Mouse (Mus musculus): ENCODE results near the gene Trim41.
A peak's percentile ranks its signal among the peaks of the same experiment; 100 is the strongest.
"Not testable (repeated sequence)": the region's sequence is repeated elsewhere in the genome, so short reads cannot be mapped to it uniquely, and the experiment has no call there.

Trim41 gene

DNA sequence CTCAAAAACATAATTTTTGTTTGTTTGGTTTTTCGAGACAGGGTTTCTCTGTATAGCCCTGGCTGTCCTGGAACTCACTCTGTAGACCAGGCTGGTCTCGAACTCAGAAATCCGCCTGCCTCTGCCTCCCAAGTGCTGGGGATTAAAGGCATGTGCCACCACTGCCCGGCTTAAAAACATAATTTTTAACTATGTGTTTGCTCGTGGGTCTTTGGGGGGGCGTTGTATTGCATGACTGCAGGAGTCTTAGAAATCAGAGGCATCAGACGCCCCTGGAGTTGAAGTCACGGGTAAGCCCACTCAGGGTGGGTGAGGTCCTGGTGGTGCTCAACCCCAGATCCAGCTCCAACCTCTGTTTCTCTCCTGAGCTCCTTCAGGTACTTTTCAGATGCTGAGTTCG is 25.3 kb downstream of the Trim41 start:
- not testable (repeated sequence) for DNase-seq (ENCODE audit: low read depth, low spot score)

DNA sequence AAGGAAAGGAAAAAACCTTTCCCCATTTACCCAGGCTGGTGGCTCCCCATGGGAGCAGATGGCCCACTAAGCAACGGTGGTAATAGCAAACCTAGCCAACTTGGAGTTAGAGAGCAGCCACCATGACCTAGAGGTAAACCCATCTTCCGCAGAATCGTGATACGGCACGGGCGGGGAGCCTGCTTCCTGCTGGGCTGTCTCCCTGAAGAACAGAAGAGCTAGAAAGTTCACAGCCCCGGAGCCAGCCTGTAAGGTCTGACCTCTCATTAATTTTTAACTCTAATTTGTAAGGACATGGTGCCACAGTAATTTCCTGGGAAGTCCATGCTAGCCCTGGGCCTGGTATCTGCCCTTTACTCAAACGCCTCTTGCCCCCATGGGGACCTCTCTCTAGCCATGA is 26.2 kb downstream of the Trim41 start:
- DNase-seq (ENCODE audit: low read depth, low spot score) = no peak

DNA sequence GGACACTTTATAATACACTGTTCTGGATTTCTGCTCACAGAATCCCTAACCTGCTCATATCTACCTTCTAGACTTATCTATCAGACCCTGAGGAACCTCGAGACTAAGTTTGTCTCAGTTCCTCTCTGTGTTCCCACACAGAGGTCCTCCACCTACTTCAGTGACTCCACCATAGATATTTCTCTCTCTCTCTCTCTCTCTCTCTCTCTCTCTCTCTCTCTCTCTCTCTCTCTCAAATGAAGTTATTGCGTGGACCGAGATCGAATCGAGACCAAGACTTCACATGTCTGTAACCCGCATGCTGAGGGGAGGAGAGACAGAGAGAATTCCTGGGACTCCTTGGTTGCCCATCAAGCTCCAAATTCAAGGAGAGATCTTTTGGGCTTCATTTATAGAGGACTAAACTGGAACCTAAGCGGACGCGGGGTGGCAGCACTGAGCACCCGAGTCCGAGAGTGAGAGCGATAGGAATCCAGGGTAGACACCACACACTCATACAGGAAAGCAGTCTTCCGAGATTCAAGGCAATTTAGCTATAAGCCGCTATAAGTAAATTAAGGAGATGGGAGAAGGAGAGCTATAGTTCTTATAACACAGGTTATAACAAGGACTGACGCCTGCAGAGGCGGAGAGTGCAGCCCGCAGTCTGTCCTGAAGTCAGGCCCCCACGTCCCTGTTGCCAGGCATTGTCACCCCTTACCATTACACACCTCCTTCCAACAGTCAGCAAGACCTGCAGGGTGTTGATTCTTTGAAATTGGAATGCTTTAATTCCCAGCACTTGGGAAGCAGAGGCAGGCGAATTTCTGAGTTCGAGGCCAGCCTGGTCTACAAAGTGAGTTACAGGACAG is 27.0 kb downstream of the Trim41 start:
- peak; percentile 93 for DNase-seq (ENCODE audit: low read depth, low spot score)

DNA sequence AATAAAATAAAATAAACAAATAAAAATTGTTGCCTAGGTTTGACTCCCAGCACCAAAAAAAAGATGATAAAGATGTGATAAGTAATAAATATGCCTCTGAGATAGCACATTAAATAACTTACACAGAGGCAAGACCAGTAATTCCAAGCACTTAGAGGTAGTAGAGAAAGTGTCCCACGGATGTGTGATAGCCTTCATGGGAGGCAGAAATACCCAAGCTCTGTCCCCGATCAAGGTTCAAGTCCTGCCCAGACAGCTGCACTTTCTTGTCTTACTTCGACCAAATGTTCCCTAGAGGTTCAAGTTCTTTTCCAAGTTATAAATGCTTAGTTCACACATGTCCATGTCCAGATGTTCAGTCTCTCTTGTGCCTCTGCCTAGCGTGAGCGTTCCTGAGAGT is 27.9 kb downstream of the Trim41 start:
- no peak for DNase-seq (ENCODE audit: low read depth, low spot score)

DNA sequence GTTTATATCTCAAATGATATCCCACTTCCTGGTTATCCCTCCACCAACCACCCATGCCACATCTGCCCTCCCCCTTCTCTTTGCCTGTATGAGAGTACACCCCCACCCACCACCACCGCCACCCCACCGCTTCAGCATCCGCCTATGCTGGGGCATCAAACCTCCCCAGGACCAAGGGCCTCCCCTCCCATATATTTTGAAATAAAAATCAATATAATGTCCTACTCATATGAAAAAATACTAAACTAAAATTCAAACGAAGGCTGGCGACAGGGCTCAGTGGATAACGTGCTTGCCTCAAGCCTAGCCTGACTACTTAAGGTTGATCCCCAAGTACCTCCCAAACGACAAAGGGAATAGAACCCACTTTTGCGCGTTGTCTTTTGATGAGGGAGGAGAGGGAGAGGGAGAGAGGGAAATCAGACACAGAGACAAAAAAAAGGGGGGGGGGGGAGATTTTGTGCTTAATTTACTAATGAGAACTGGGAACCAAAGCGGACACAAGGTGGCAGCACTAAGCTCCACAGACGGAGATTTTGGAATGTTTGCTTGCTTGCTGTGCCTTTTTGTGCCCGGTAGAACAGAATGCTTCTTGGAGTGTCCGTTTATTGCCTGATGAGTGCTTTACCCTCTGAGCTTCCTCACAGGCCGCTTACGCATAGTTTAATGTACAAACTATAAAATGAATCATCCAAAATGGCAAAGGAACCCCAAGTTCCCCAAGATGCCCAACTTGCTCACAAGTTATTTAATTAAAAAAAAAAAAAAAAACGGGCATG is 28.7 kb downstream of the Trim41 start:
- DNase-seq (ENCODE audit: low read depth, low spot score) = peak; percentile 94

DNA sequence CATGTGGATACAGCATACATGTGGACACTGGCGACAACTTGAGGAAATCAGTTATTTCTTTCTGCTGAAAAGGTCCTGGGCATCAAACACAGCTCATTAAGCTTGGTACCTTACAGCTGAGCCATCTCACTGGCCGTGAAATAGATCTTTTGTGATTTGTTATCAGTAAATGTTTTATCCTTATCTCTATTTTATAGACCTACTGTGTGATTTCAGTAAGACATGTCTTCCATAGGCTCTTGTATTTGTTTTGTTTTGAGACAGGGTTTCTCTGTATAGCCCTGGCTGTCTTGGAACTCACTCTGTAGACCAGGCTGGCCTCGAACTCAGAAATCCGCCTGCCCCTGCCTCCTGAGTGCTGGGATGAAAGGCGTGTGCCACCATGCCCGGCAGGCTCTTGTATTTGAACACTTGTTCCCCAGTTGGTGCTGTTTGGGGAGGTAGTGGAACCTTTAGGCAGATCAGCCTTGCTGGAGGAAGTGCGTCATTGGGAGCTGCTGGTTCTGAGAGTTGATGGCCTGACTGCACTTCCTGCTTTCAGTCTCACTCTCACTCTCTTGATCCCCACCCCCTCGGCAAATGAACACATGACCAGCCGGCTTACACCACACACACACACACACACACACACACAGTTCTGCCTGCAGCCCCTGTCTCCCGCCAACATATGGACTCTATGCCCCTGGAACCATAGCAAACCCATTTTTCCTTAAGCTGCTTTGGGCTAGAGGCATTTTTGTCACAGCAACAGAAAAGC is 29.5 kb downstream of the Trim41 start:
- DNase-seq (ENCODE audit: low read depth, low spot score) = peak; percentile 95

DNA sequence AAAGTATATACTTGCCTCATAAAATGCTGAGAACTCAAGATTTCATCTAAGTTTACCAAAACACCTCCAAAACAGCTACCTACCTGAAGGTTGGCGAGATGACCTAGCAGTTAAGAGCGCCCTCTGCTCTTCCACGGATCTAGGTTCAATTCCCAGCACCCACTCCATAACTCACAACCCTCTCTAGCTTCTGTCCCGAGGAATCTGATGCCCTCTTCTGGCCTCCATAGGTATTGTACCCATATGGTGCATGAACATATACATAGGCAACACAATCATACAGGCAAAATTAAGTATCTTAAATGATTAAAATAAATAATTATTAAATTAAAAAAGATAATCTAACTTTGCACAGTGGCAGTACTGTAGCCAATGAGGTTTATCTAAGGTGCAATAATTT is 34.9 kb downstream of the Trim41 start:
- DNase-seq (ENCODE audit: low read depth, low spot score) = peak; percentile 32

DNA sequence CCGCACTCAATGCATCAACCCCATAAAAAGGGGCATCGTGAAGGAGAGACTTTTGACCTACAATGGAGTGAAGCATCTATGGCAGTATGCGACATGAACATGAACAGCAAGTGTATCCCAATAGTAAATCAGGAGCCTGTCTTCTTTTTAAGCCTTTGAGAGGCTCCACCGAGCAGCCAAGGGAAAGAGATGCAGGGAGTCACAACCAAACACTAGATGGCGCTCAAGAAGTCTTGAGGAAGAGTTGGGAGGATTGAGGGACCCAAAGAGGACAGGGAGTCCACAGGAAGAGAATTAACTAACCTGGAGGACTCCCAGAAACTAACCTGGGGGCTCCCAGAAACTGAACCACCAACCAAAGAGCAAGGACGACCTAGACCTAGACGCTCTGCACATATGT is 37.7 kb downstream of the Trim41 start:
- DNase-seq (ENCODE audit: low read depth, low spot score) = peak; percentile 83

DNA sequence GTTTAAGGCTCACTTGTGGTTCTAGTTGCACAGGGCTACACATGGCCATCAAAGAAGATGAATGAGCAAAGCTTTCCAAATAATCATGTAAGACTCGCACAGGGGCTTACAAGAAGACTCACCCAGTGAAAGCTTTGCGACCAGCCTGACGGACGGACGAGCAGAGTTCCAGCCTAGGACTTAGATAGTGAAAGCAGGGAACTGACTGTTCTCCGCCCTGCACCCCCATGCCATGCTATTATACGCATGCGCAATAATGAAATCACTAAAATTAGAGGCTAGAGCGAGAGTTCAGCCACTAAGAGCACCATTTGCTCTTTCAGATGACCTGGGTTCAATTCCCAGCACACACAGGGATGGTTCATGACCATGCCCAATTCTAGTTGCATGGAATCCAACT is 39.9 kb downstream of the Trim41 start:
- no peak for DNase-seq (ENCODE audit: low read depth, low spot score)

DNA sequence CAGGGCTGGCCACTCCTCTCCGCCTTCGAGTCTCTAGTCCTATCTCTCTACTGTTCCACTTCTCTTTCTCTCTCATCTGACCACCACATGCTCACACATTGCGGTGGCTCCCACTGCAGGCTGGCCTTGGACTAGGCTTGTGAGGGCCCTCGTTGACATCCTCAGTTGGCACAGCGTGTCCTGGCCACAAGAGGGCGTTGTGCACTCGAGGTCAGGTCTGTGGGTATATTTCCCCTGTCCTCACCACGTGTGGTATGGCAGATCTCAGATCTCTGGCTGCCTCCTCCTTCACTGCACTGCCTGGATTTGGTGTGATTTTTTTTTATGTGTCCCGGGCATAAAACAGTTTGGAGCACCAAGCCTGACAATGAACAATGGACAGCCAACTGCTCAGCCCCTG is 40.5 kb downstream of the Trim41 start:
- peak; percentile 61 for DNase-seq (ENCODE audit: low read depth, low spot score)

DNA sequence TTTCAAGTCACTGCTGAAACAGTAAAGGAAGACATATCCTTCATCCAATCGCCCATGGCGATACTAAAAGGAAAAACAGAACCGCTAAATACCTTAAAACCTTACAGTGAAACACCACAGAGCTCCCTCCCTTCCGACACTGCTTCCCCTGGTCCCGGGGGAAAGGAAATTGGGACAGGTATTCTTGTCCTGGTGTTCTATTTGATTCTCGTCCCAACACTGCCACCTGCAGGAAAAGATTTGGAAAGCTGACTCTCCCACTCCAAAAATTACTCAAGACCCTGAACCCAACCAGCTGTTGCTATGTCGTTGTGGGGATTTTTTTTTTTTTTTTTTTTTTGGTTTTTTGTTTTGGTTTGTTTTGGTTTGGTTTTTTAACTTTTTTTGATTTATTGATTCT is 41.7 kb downstream of the Trim41 start:
- DNase-seq (ENCODE audit: low read depth, low spot score) = peak; percentile 49

DNA sequence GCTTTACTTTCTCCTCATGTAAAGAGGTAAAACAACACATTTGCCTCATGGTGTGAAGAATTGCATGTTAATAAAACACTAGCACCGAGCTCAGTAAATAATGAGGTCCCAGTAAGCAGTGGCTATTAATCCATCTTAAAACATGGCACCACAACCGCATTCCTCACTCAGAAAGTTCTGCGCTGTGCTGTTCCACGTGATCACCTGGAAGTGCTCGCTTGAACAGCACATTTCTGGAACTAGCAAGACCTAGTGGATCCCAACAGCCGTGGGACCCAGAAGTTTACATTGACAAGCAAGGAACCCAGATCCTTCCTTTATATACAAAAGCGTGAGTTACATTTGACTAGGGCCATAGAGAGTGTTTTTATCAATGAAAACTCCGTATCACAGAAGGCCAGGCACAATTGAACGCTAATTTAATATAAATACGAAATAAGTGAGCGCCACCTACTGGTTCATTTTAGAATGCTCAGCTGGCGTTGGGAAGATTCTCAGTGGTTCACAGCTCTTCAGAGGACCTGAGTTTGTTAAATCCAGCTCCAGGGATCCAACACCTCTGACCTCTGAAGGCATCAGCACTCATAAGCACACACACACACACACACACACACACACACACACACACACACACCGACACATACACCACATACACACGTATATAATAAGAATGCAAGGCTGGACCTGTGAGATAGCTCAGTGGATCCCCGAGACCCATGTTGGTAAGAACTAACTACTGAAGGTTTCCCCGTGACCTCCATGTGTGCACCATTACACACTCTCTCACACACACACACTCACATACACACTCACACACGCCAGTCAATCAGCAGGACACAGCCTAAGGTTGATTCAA is 42.5 kb downstream of the Trim41 start:
- DNase-seq (ENCODE audit: low read depth, low spot score) = peak; percentile 76

DNA sequence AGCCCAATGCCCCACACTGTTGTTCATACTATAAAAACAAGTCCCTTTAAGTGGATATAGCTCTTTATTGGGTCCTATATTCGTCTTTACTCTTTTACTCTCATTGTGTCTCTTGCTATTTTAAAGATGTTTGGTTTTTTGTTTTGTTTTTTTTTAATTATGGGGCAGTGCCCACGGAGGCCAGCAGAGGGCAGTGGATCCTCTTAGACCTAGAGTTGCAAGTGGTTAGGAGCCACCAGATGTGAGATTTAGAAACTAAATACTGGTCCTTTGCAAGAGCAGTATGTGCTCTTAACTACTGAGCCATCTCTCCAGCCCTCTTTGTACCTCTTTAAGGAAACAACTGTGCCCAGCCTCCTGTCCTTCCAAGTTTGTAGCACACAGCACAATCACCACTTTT is 45.5 kb downstream of the Trim41 start:
- DNase-seq (ENCODE audit: low read depth, low spot score) = peak; percentile 78

DNA sequence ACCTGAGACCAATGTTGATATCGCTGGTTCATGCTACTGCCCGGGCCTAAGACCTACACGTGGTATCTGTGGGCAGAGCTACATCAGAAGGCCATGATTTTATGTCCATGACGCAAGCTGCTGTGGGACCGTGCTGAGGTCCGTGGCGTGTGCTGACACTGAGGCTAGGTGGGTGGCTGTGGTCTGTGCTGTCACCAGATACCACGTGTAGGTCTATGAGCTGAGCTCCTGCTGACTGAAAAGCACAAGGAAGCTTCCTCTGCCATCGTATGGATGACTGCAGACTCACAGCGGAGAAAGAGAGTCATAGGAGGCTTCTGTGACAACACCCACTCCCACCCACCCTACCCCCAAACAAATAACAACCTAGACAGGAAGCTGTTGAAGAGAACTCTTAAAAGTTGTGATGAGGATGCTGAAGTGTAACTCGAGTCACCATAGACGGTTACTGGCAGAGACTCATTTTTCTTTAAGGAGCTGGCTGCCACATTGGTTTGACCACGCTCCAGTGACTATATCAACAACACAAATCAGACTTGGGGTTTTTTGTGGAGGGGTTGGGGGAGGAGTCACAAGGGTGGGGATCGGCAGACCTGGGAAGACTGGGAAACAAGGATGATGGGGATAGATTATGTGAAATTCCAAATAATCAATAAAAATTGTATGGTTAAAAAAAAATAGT is 49.8 kb downstream of the Trim41 start:
- DNase-seq (ENCODE audit: low read depth, low spot score) = no peak

DNA sequence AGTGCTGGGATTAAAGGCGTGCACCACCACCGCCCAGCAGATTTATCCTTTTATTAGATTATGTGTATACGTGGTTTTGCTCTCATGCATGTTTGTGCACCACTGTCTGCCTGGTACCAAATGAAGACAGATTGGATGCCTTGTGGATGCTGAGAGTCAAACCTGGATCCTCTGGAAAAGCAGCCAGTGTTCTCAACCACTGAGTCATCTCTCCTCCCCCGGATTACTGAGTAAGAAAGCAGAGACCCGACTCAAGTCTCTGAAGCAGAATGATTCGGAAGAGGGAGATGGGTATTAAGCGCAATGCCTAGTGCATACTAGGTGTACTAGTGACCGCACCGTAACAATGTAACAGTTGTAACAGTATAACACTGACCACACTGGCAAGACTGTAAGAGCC is 53.0 kb downstream of the Trim41 start:
- DNase-seq (ENCODE audit: low read depth, low spot score) = no peak

DNA sequence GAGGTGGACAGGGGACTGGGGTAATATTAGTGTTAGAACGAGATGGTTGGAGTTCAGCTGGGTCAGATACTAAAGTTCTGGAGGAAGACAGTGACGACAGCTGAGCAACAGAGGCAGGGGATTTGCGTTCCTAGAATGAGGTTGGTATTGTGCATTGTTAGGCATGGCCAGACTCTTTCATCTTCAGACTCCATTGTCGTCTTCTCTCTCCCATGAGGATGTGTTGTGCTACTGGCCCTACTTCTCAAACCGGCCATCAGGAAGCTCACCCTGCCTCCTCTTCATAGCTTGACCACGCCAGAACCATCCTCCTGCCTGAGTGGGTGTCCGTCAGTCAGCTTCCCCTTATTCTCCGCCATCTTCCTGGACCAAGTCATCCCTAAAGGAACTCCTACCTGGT is 58.1 kb downstream of the Trim41 start:
- no peak for DNase-seq (ENCODE audit: low read depth, low spot score)
